Mouse (Mus musculus): ENCODE results near the gene Prmt3. TPM values are rescaled to one million over a fixed set of nuclear protein-coding genes. Genes with fewer than 3 reads are reported as not detected.
A peak's percentile ranks its signal among the peaks of the same experiment; 100 is the strongest.

Prmt3 gene
- 61.0 and 64.8 TPM in 2 replicates for total RNA-seq (2012; rRNA removed)

GRCm38 (mm10) chr7:49778114-49778901, at the start of gene Prmt3:
Gene Prmt3 (plus strand): TSS chr7:49778346.
- TF ChIP-seq ZC3H11A (IDR thresholded peaks at IDR 0.05; ENCODE audit: borderline replicate concordance, low read depth, low read length) = no peak
- no peak for TF ChIP-seq CHD2 (IDR thresholded peaks at IDR 0.05; ENCODE audit: low read depth, low read length)
- TF ChIP-seq ZNF384 (IDR thresholded peaks at IDR 0.05; ENCODE audit: low read depth, low read length) = no peak
- no peak for TF ChIP-seq MAFK (IDR thresholded peaks at IDR 0.05; ENCODE audit: insufficient read depth, low read depth, low read length)
- TF ChIP-seq HCFC1 (IDR thresholded peaks at IDR 0.05; ENCODE audit: borderline replicate concordance, insufficient read depth, low read length) = no peak
- Histone ChIP-seq H3K4me1 (ENCODE audit: control insufficient read depth in 2 of 2, insufficient read depth in 2 of 2, low read length in 2 of 2, poor library complexity in 1 of 2) (peaks cover 4 to 10% of the 10 kb centered on the region in 2 experiments; a peak in 2 of 4 replicates), H3K27ac (ENCODE audit: insufficient read depth, low read depth, low read length, poor library complexity, severe bottlenecking) (peak within 1 kb of the TSS; percentile 52), H3K36me3 (ENCODE audit: control insufficient read depth, insufficient read depth, low read length, poor library complexity, severe bottlenecking) (peaks cover 12% of the 10 kb centered on the region), H3K9me3 (ENCODE audit: control insufficient read depth, insufficient read depth, low read depth, low read length) (no peaks in the 10 kb centered on the region), H3K4me3 (ENCODE audit: insufficient read depth in 1 of 2, low read depth in 1 of 2, low read length in 2 of 2, poor library complexity in 1 of 2, severe bottlenecking in 1 of 2) (peak within 1 kb of the TSS; percentile 81 to 83), H3K9ac (ENCODE audit: insufficient read depth, low read depth, low read length, poor library complexity, severe bottlenecking) (peak within 1 kb of the TSS; percentile 92)
- in situ Hi-C loops (cut with MboI; ENCODE audit: low sequenced_read_pairs in 2 of 2, unreplicated experiment in 2 of 2) = no loop called here
- DNase-seq (ENCODE audit: low read depth, low spot score) = peak; percentile 92

GRCm38 (mm10) chr7:49734342-49734741, 43.8 kb upstream of the Prmt3 start:
- Histone ChIP-seq H3K9me3 (ENCODE audit: control insufficient read depth, insufficient read depth, low read depth, low read length) (no peaks in the 10 kb centered on the region), H3K27ac (ENCODE audit: insufficient read depth, low read depth, low read length, poor library complexity, severe bottlenecking) (no peak overlapping the region), H3K4me3 (ENCODE audit: insufficient read depth in 1 of 2, low read depth in 1 of 2, low read length in 2 of 2, poor library complexity in 1 of 2, severe bottlenecking in 1 of 2) (no peak overlapping the region), H3K9ac (ENCODE audit: insufficient read depth, low read depth, low read length, poor library complexity, severe bottlenecking) (no peak overlapping the region), H3K4me1 (ENCODE audit: control insufficient read depth in 2 of 2, insufficient read depth in 2 of 2, low read length in 2 of 2, poor library complexity in 1 of 2) (no peaks in the 10 kb centered on the region), H3K36me3 (ENCODE audit: control insufficient read depth, insufficient read depth, low read length, poor library complexity, severe bottlenecking) (no peaks in the 10 kb centered on the region)
- no peak for TF ChIP-seq ZNF384 (IDR thresholded peaks at IDR 0.05; ENCODE audit: low read depth, low read length)
- TF ChIP-seq CHD2 (IDR thresholded peaks at IDR 0.05; ENCODE audit: low read depth, low read length) = no peak
- no peak for TF ChIP-seq HCFC1 (IDR thresholded peaks at IDR 0.05; ENCODE audit: borderline replicate concordance, insufficient read depth, low read length)
- no peak for TF ChIP-seq MAFK (IDR thresholded peaks at IDR 0.05; ENCODE audit: insufficient read depth, low read depth, low read length)
- no peak for TF ChIP-seq ZC3H11A (IDR thresholded peaks at IDR 0.05; ENCODE audit: borderline replicate concordance, low read depth, low read length)
- in situ Hi-C loops (cut with MboI; ENCODE audit: low sequenced_read_pairs in 2 of 2, unreplicated experiment in 2 of 2) = no loop called here
- DNase-seq (ENCODE audit: low read depth, low spot score) = no peak

DNA sequence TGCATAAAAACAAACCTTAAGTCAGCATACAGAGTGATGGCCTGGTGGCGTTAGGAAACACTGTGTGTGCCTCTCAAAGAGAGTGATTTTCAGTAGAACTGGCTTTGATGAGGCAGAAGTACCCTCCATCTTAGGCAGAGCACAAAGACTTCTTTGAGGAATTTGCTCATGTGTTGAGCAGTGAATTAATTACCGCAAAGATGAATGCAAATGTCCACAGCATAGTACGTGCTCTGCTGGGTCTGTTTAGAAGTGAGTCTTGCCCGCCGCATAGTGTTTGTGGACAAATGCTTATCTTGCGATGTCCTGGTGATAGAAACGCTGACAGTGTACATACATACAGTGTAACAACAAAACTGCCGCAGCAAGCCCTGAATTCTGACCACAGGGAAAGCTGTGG, 38.7 kb upstream of the Prmt3 start:
- no peaks in the 10 kb centered on the region for H3K4me1 ChIP-seq (ENCODE audit: control insufficient read depth in 2 of 2, insufficient read depth in 2 of 2, low read length in 2 of 2, poor library complexity in 1 of 2)
- H3K4me3 ChIP-seq (ENCODE audit: insufficient read depth in 1 of 2, low read depth in 1 of 2, low read length in 2 of 2, poor library complexity in 1 of 2, severe bottlenecking in 1 of 2) = no peak overlapping the region
- no peak overlapping the region for H3K27ac ChIP-seq (ENCODE audit: insufficient read depth, low read depth, low read length, poor library complexity, severe bottlenecking)
- H3K9me3 ChIP-seq (ENCODE audit: control insufficient read depth, insufficient read depth, low read depth, low read length) = no peaks in the 10 kb centered on the region
- no peak for TF ChIP-seq MAFK (IDR thresholded peaks at IDR 0.05; ENCODE audit: insufficient read depth, low read depth, low read length)
- no peak for TF ChIP-seq ZNF384 (IDR thresholded peaks at IDR 0.05; ENCODE audit: low read depth, low read length)
- no peak for TF ChIP-seq CHD2 (IDR thresholded peaks at IDR 0.05; ENCODE audit: low read depth, low read length)
- TF ChIP-seq ZC3H11A (IDR thresholded peaks at IDR 0.05; ENCODE audit: borderline replicate concordance, low read depth, low read length) = no peak
- no peak for TF ChIP-seq HCFC1 (IDR thresholded peaks at IDR 0.05; ENCODE audit: borderline replicate concordance, insufficient read depth, low read length)
- no peak overlapping the region for H3K9ac ChIP-seq (ENCODE audit: insufficient read depth, low read depth, low read length, poor library complexity, severe bottlenecking)
- in situ Hi-C loops (cut with MboI; ENCODE audit: low sequenced_read_pairs in 2 of 2, unreplicated experiment in 2 of 2) = no loop called here
- no peaks in the 10 kb centered on the region for H3K36me3 ChIP-seq (ENCODE audit: control insufficient read depth, insufficient read depth, low read length, poor library complexity, severe bottlenecking)
- DNase-seq (ENCODE audit: low read depth, low spot score) = no peak

DNA sequence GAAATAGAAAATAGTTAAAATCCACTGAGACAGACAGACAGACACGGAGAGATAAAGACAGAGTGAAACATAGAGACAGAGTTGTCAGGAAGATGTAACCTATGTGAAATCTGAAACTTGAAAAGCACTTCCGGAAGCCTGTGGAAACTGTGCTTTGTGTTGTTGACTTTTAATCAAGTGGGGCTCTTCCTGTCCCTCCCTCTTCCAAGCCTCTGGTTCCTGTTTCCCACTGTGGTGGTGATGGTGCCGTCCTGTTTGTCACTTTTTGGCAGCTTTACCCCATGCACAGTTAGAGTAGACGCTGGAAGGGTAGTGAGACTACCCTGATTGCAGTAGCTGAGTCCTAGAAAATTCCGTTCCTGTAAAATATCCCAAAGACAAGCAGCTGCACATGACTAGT, 36.7 kb upstream of the Prmt3 start:
- Histone ChIP-seq H3K4me3 (ENCODE audit: insufficient read depth in 1 of 2, low read depth in 1 of 2, low read length in 2 of 2, poor library complexity in 1 of 2, severe bottlenecking in 1 of 2) (no peak overlapping the region), H3K9me3 (ENCODE audit: control insufficient read depth, insufficient read depth, low read depth, low read length) (no peaks in the 10 kb centered on the region), H3K9ac (ENCODE audit: insufficient read depth, low read depth, low read length, poor library complexity, severe bottlenecking) (no peak overlapping the region), H3K4me1 (ENCODE audit: control insufficient read depth in 2 of 2, insufficient read depth in 2 of 2, low read length in 2 of 2, poor library complexity in 1 of 2) (no peaks in the 10 kb centered on the region), H3K27ac (ENCODE audit: insufficient read depth, low read depth, low read length, poor library complexity, severe bottlenecking) (no peak overlapping the region), H3K36me3 (ENCODE audit: control insufficient read depth, insufficient read depth, low read length, poor library complexity, severe bottlenecking) (no peaks in the 10 kb centered on the region)
- TF ChIP-seq CHD2 (IDR thresholded peaks at IDR 0.05; ENCODE audit: low read depth, low read length) (no peak), MAFK (IDR thresholded peaks at IDR 0.05; ENCODE audit: insufficient read depth, low read depth, low read length) (no peak), HCFC1 (IDR thresholded peaks at IDR 0.05; ENCODE audit: borderline replicate concordance, insufficient read depth, low read length) (no peak), ZNF384 (IDR thresholded peaks at IDR 0.05; ENCODE audit: low read depth, low read length) (no peak), ZC3H11A (IDR thresholded peaks at IDR 0.05; ENCODE audit: borderline replicate concordance, low read depth, low read length) (no peak)
- in situ Hi-C loops (cut with MboI; ENCODE audit: low sequenced_read_pairs in 2 of 2, unreplicated experiment in 2 of 2) = no loop called here
- no peak for DNase-seq (ENCODE audit: low read depth, low spot score)
